Mouse (Mus musculus): Measurements from ENCODE around the gene Tuft1. TPM values are rescaled to one million over a fixed set of nuclear protein-coding genes. Genes with fewer than 3 reads are reported as not detected.
A peak's percentile ranks its signal among the peaks of the same experiment; 100 is the strongest.

Tuft1 gene
- total and polyA plus RNA-seq, 3 experiments: 4.0 to 7.4 (median 7.2) TPM

GRCm38 (mm10) chr3:94587962-94588361 is 70.7 kb downstream of the Tuft1 start:
- no peak overlapping the region for H3K27ac ChIP-seq (ENCODE audit: insufficient read depth, low read depth)
- no peak overlapping the region for H3K9ac ChIP-seq (ENCODE audit: insufficient read depth, low read depth)
- dilution Hi-C loops (cut with MboI; ENCODE audit: extremely low pct_ligation_motif_present, extremely low pct_unique_long_range_greater_than_20kb, low sequenced_read_pairs): no loop called here
- in situ Hi-C loops (cut with MboI; ENCODE audit: low pct_ligation_motif_present, low pct_unique_long_range_greater_than_20kb, low sequenced_read_pairs): no loop called here
- H3K36me3 ChIP-seq (replicated peaks in 1 of 2; ENCODE audit: control insufficient read depth in 1 of 2, insufficient read depth in 1 of 2, low read length in 1 of 2): no peaks in the 10 kb centered on the region
- H3K4me1 ChIP-seq (ENCODE audit: control insufficient read depth in 1 of 2, insufficient read depth in 2 of 2): no peaks in the 10 kb centered on the region; a peak in 1 of 4 replicates
- H3K4me3 ChIP-seq (replicated peaks in 1 of 3; ENCODE audit: low read depth in 2 of 3, low read length in 2 of 3, poor library complexity in 1 of 3): no peak overlapping the region
- TF ChIP-seq ZKSCAN1 (IDR thresholded peaks at IDR 0.05; ENCODE audit: borderline replicate concordance, low read depth, low read length) (no peak), KAT2A (IDR thresholded peaks at IDR 0.05; ENCODE audit: insufficient replicate concordance, low read length) (no peak), SMC3 (IDR thresholded peaks at IDR 0.05; ENCODE audit: low read depth, low read length) (no peak), USF2 (conservative IDR thresholded peaks at IDR 0.05; ENCODE audit: low read depth, low read length) (no peak), POLR2AphosphoS2 (IDR thresholded peaks at IDR 0.05; ENCODE audit: low read depth, low read length) (no peak), MAX (IDR thresholded peaks at IDR 0.05; ENCODE audit: low read length) (no peak), MEF2A (IDR thresholded peaks at IDR 0.05; ENCODE audit: borderline replicate concordance, low read depth, low read length) (no peak), CHD2 (IDR thresholded peaks at IDR 0.05; ENCODE audit: low read length) (no peak), MAZ (IDR thresholded peaks at IDR 0.05; ENCODE audit: low read depth, low read length) (no peak), UBTF (IDR thresholded peaks at IDR 0.05; ENCODE audit: low read depth, low read length) (no peak), JUND (conservative IDR thresholded peaks at IDR 0.05; ENCODE audit: low read depth, low read length) (no peak), ELF1 (IDR thresholded peaks at IDR 0.05; ENCODE audit: low read depth, low read length) (no peak), BHLHE40 (IDR thresholded peaks at IDR 0.05; ENCODE audit: low read depth, low read length) (no peak), CHD1 (IDR thresholded peaks at IDR 0.05; ENCODE audit: low read depth, low read length) (no peak), GABPA (IDR thresholded peaks at IDR 0.05; ENCODE audit: insufficient replicate concordance, low read depth, low read length) (no peak), CTCF (conservative IDR thresholded peaks at IDR 0.05 in 1 of 2, IDR thresholded peaks at IDR 0.05 in 1 of 2; ENCODE audit: low read depth in 2 of 2, low read length in 2 of 2) (no peak), NELFE (IDR thresholded peaks at IDR 0.05; ENCODE audit: low read depth, low read length) (no peak)
- H3K79me2 ChIP-seq (replicated peaks; ENCODE audit: control insufficient read depth, extremely low read depth, insufficient read depth, poor library complexity, severe bottlenecking): no peaks in the 10 kb centered on the region
- H3K9me3 ChIP-seq (replicated peaks; ENCODE audit: low read length): no peaks in the 10 kb centered on the region
- no peak for DNase-seq (ENCODE audit: extremely low read depth)
- peaks cover 6% of the 10 kb centered on the region for H3K27me3 ChIP-seq (replicated peaks)
- H3K4me2 ChIP-seq (ENCODE audit: insufficient read depth, low read depth, poor library complexity, severe bottlenecking): no peak overlapping the region

DNA sequence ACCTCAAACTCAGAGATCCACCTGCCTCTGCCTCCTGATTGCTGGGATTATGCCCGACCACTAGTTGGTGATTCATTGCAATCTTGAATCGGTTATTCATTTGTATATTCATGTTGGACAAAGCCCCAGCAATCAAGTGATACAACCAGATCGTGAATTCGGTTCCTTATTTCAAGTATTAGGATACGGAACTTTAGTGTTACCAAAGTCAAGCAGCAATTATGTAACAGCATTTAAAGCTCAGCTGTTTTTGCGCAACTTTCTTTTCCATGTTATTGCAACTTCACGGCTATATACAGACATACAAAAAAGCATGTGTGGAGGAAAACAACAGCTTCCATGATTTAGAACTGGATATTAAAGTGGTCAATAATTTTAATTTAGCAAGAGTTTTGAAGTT is 75.7 kb downstream of the Tuft1 start:
- dilution Hi-C loops (cut with MboI; ENCODE audit: extremely low pct_ligation_motif_present, extremely low pct_unique_long_range_greater_than_20kb, low sequenced_read_pairs): no loop called here
- peak overlapping the region; percentile 63; the same call in 1 of the 2 replicates for H3K9ac ChIP-seq (ENCODE audit: insufficient read depth, low read depth)
- H3K4me2 ChIP-seq (ENCODE audit: insufficient read depth, low read depth, poor library complexity, severe bottlenecking): peak overlapping the region; percentile 93
- H3K27me3 ChIP-seq (replicated peaks): peaks cover under 1% of the 10 kb centered on the region
- H3K36me3 ChIP-seq (replicated peaks in 1 of 2; ENCODE audit: control insufficient read depth in 1 of 2, insufficient read depth in 1 of 2, low read length in 1 of 2): peaks cover 0 to 4% of the 10 kb centered on the region in 2 experiments
- in situ Hi-C loops (cut with MboI; ENCODE audit: low pct_ligation_motif_present, low pct_unique_long_range_greater_than_20kb, low sequenced_read_pairs): no loop called here
- peaks cover 11% of the 10 kb centered on the region for H3K79me2 ChIP-seq (replicated peaks; ENCODE audit: control insufficient read depth, extremely low read depth, insufficient read depth, poor library complexity, severe bottlenecking)
- no peak for DNase-seq (ENCODE audit: extremely low read depth)
- no peaks in the 10 kb centered on the region for H3K9me3 ChIP-seq (replicated peaks; ENCODE audit: low read length)
- H3K27ac ChIP-seq (ENCODE audit: insufficient read depth, low read depth): no peak overlapping the region
- H3K4me3 ChIP-seq (replicated peaks in 1 of 3; ENCODE audit: low read depth in 2 of 3, low read length in 2 of 3, poor library complexity in 1 of 3): peak overlapping the region; percentile 80 to 95 (median 90)
- TF ChIP-seq EP300 (IDR thresholded peaks at IDR 0.05; ENCODE audit: low read length): peak; percentile 24; the same call in 1 of the 2 replicates
- TF ChIP-seq RCOR1 (conservative IDR thresholded peaks at IDR 0.05; ENCODE audit: low read depth, low read length): no peak
- peaks cover 3 to 17% of the 10 kb centered on the region in 2 experiments; a peak in 3 of 4 replicates for H3K4me1 ChIP-seq (ENCODE audit: control insufficient read depth in 1 of 2, insufficient read depth in 2 of 2)
